Mouse (Mus musculus): Measurements from ENCODE around the gene Smug1. TPM values are rescaled to one million over a fixed set of nuclear protein-coding genes. Genes with fewer than 3 reads are reported as not detected.

Smug1 gene
- polyA plus RNA-seq, 1 experiment from 2014 or later, result 37.6 TPM

Other genes starting within 250 kb of the Smug1 start
- not detected in 2 replicates for gene Hoxc13, start 246.0 kb downstream of the Smug1 start, polyA plus RNA-seq (2014; fragmentation: Nextera tagmentation; extraction: Ambion mirVana)
- not detected in 2 replicates for gene Hoxc12, start 230.3 kb downstream of the Smug1 start, polyA plus RNA-seq (2014; fragmentation: Nextera tagmentation; extraction: Ambion mirVana)
- gene Hoxc11, start 212.7 kb downstream of the Smug1 start, polyA plus RNA-seq (2014; fragmentation: Nextera tagmentation; extraction: Ambion mirVana), result not detected in 2 replicates
- gene Hoxc10, start 200.3 kb downstream of the Smug1 start, polyA plus RNA-seq (2014; fragmentation: Nextera tagmentation; extraction: Ambion mirVana), result not detected in 2 replicates
- gene Hoxc5, start 199.6 kb downstream of the Smug1 start, polyA plus RNA-seq (2014; fragmentation: Nextera tagmentation; extraction: Ambion mirVana), result 25.0 and 32.2 TPM in 2 replicates
- gene Hoxc9, start 190.7 kb downstream of the Smug1 start, polyA plus RNA-seq (2014; fragmentation: Nextera tagmentation; extraction: Ambion mirVana), result 0.25 and 0.75 TPM in 2 replicates
- 9.2 and 22.9 TPM in 2 replicates for gene Hoxc8, start 176.5 kb downstream of the Smug1 start, polyA plus RNA-seq (2014; fragmentation: Nextera tagmentation; extraction: Ambion mirVana)
- gene Hoxc6, start 168.8 kb downstream of the Smug1 start, polyA plus RNA-seq (2014; fragmentation: Nextera tagmentation; extraction: Ambion mirVana), result 20.9 and 24.8 TPM in 2 replicates
- gene Hoxc4, start 148.2 kb downstream of the Smug1 start, polyA plus RNA-seq (2014; fragmentation: Nextera tagmentation; extraction: Ambion mirVana), result 74.9 and 90.0 TPM in 2 replicates
- gene Cbx5, start 72.7 kb upstream of the Smug1 start, polyA plus RNA-seq (2014; fragmentation: Nextera tagmentation; extraction: Ambion mirVana), result 153 and 171 TPM in 2 replicates
- 526 and 623 TPM in 2 replicates for gene Hnrnpa1, start 73.3 kb upstream of the Smug1 start, polyA plus RNA-seq (2014; fragmentation: Nextera tagmentation; extraction: Ambion mirVana)
- gene Nfe2, start 91.3 kb upstream of the Smug1 start, polyA plus RNA-seq (2014; fragmentation: Nextera tagmentation; extraction: Ambion mirVana), result 0.90 and 1.1 TPM in 2 replicates
- gene Copz1, start 105.6 kb upstream of the Smug1 start, polyA plus RNA-seq (2014; fragmentation: Nextera tagmentation; extraction: Ambion mirVana), result 214 and 220 TPM in 2 replicates
- gene Gpr84, start 143.5 kb upstream of the Smug1 start, polyA plus RNA-seq (2014; fragmentation: Nextera tagmentation; extraction: Ambion mirVana), result 0.12 and 0.39 TPM in 2 replicates
- gene Zfp385a, start 173.0 kb upstream of the Smug1 start, polyA plus RNA-seq (2014; fragmentation: Nextera tagmentation; extraction: Ambion mirVana), result 25.7 and 25.9 TPM in 2 replicates
- gene Itga5, start 199.7 kb upstream of the Smug1 start, polyA plus RNA-seq (2014; fragmentation: Nextera tagmentation; extraction: Ambion mirVana), result 7.7 and 8.1 TPM in 2 replicates

Measured in hindbrain, embryonic 14.5 days (tissue).